Mouse (Mus musculus) ES-E14 (cell line): ENCODE measurements around the gene Xcr1.

ENCODE experiments used
- MAFK ChIP-seq: IDR thresholded peaks from 2 replicates; pipeline ENCODE4 v1.6.1; 2014; ENCODE audit warnings: mild to moderate bottlenecking, low read depth, low read length, inconsistent platforms; ENCODE audit not compliant: insufficient read depth
- ZC3H11A ChIP-seq: IDR thresholded peaks from 2 replicates; pipeline ENCODE4 v1.6.1; 2012; ENCODE audit warnings: low read depth, mild to moderate bottlenecking, inconsistent platforms, low read length, borderline replicate concordance

- TF ChIP-seq MAFK (no peak), ZC3H11A (no peak)
Measured at GRCm38 (mm10) chr9:123814326-123814725, 47.5 kb downstream of the Xcr1 start.
